Mouse (Mus musculus): ENCODE measurements around the gene Tagap1. TPM values are rescaled to one million over a fixed set of nuclear protein-coding genes. Genes with fewer than 3 reads are reported as not detected.
"Not testable (repeated sequence)": the region's sequence is repeated elsewhere in the genome, so short reads cannot be mapped to it uniquely, and the experiment has no call there.

The Tagap1 gene
- polyA plus RNA-seq, 1 experiment from 2014 or later: 13.7 TPM

DNA sequence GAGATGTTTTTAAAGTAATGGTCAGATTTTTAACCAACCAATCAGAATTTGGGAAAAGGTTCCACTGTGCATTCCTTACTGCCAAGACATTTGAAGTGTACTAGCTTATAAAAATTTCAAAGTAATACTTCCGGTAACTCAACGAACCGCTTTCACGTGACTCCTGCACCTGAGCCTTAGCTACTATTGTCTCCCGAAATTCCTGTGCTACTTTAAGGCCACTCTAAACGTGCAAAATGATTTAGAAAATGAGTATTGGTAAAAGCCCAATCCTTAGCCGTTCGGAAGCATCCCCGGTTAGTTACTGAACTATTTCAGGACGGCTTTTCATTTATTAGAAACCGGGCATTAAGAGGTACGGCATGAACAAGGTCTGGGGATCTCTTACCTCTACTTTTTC lies 607 bp downstream of the Tagap1 start:
- not testable (repeated sequence) for H3K27ac ChIP-seq; H3K36me3 ChIP-seq; H3K9me3 ChIP-seq (replicated peaks); H3K27me3 ChIP-seq; DNase-seq; H3K4me1 ChIP-seq (replicated peaks); ATAC-seq (ENCODE audit: low read depth)
- Histone ChIP-seq H3K4me3 (replicated peaks) (peak overlapping the region; percentile 69), H3K9ac (peak overlapping the region; percentile 79), H3K4me2 (peak overlapping the region; percentile 63)
- WGBS (ENCODE audit: insufficient replicate concordance): under 1% methylated on average over 12 of the region's 12 CpGs

GRCm38 (mm10) chr17:6959543-6960259 lies 1.3 kb downstream of the Tagap1 start:
- not testable (repeated sequence) for ATAC-seq (ENCODE audit: low read depth); DNase-seq; H3K9me3 ChIP-seq (replicated peaks); H3K4me1 ChIP-seq (replicated peaks); H3K36me3 ChIP-seq; H3K27ac ChIP-seq; H3K27me3 ChIP-seq
- 55% methylated on average over 5 of the region's 6 CpGs for WGBS (ENCODE audit: insufficient replicate concordance)
- H3K4me3 ChIP-seq (replicated peaks): peak overlapping the region; percentile 69
- peak overlapping the region; percentile 79 for H3K9ac ChIP-seq
- peak overlapping the region; percentile 63 for H3K4me2 ChIP-seq

DNA sequence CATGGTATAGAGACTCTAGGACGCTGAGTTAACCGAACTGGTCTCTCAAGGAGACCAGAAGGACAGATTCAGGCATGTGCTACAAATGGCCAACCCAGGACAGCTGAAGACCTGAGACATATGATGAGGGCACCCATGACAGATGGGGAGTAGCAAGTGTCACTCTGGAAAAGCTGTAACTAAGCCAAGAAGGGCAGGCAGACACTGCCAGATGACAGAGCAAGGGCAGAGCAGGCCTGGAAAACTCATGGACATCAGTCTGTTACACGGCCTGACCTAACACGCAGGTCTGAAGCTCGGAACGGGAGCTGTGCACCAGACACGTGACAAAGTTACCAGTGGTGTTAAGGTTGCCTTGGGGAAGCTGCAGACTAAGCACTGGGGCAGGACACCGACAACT lies 2.1 kb downstream of the Tagap1 start:
- 82% methylated on average over 7 of the region's 8 CpGs for WGBS (ENCODE audit: insufficient replicate concordance)
- H3K4me2 ChIP-seq; ATAC-seq (ENCODE audit: low read depth); H3K27ac ChIP-seq; H3K36me3 ChIP-seq; H3K4me1 ChIP-seq (replicated peaks); H3K9me3 ChIP-seq (replicated peaks); H3K27me3 ChIP-seq; H3K9ac ChIP-seq; H3K4me3 ChIP-seq (replicated peaks); DNase-seq: not testable (repeated sequence)

- DNase-seq; H3K9me3 ChIP-seq (replicated peaks); H3K27me3 ChIP-seq; H3K36me3 ChIP-seq; H3K4me1 ChIP-seq (replicated peaks): not testable (repeated sequence)
- Histone ChIP-seq H3K9ac (peak overlapping the region; percentile 73), H3K27ac (peak overlapping the region; percentile 71; the same call in 1 of the 2 replicates), H3K4me3 (replicated peaks) (peak overlapping the region; percentile 69), H3K4me2 (peak overlapping the region; percentile 87)
- 11% methylated on average over 9 of the region's 9 CpGs for WGBS (ENCODE audit: insufficient replicate concordance)
- ATAC-seq (ENCODE audit: low read depth): peak; percentile 34
Measured at GRCm38 (mm10) chr17:6948769-6949228, 12.2 kb downstream of the Tagap1 start.

- H3K36me3 ChIP-seq; H3K9me3 ChIP-seq (replicated peaks); H3K27me3 ChIP-seq; H3K4me1 ChIP-seq (replicated peaks): not testable (repeated sequence)
- Histone ChIP-seq H3K27ac (peak within 1 kb of the TSS; percentile 71), H3K9ac (peak within 1 kb of the TSS; percentile 73), H3K4me2 (peak within 1 kb of the TSS; percentile 87), H3K4me3 (replicated peaks) (peak within 1 kb of the TSS; percentile 69)
- under 1% methylated on average over 72 of the region's 73 CpGs for WGBS (ENCODE audit: insufficient replicate concordance)
- peak; percentile 70 for DNase-seq
- peak; percentile 93 for ATAC-seq (ENCODE audit: low read depth)
Measured at GRCm38 (mm10) chr17:6947984-6948768, 12.8 kb downstream of the Tagap1 start, which contains the start of gene Rsph3b. Gene Rsph3b (minus strand): TSS chr17:6948682.

DNA sequence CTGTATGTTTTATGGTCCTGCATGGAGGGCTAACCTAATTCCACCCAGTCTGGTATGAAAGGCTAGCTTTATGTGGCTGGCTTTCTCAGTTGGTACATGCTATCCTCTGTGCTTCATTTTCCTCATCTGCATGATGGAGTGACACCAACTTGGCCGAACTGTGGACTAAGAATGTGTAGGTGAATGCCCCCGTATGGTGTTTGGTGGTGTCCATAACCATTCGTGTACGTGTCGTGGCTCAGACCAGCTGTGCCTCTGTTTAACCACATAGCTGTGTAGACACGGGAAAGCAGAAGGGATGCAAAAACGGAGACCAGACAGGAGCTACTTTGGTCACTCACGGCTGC lies 13.3 kb downstream of the Tagap1 start:
- Histone ChIP-seq H3K9ac (peak overlapping the region; percentile 73; the same call in 1 of the 2 replicates), H3K4me2 (peak overlapping the region; percentile 87), H3K4me3 (replicated peaks) (peak overlapping the region; percentile 69)
- not testable (repeated sequence) for H3K4me1 ChIP-seq (replicated peaks); ATAC-seq (ENCODE audit: low read depth); H3K36me3 ChIP-seq; DNase-seq; H3K9me3 ChIP-seq (replicated peaks); H3K27me3 ChIP-seq; H3K27ac ChIP-seq
- WGBS (ENCODE audit: insufficient replicate concordance): no CpG with 5 or more reads among the region's 8 CpGs

GRCm38 (mm10) chr17:6942560-6942959 lies 18.4 kb downstream of the Tagap1 start:
- not testable (repeated sequence) for H3K4me3 ChIP-seq (replicated peaks); H3K4me1 ChIP-seq (replicated peaks); H3K9ac ChIP-seq; H3K4me2 ChIP-seq; H3K27me3 ChIP-seq; H3K27ac ChIP-seq; DNase-seq; H3K9me3 ChIP-seq (replicated peaks); ATAC-seq (ENCODE audit: low read depth); H3K36me3 ChIP-seq
- WGBS (ENCODE audit: insufficient replicate concordance): no CpG with 5 or more reads among the region's 4 CpGs

DNA sequence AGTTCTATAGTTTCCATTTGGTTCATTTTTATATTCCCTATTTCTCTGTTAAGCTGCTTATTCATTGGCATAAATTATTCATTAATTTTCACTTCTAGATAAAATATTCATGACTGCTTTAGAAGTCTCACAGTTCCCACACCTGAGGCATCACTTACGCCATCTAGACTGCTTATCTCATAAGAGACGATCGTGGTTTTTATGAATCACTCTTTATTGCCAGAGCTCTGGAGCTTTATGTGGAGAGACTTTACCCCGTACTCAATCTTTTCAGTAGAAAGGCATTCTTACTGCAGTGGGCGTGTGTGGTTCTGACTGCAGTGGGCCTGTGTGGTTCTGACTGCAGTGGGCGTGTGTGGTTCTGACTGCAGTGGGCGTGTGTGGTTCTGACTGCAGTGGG lies 29.3 kb downstream of the Tagap1 start:
- ATAC-seq (ENCODE audit: low read depth); H3K9ac ChIP-seq; H3K4me1 ChIP-seq (replicated peaks); H3K4me3 ChIP-seq (replicated peaks); DNase-seq; H3K9me3 ChIP-seq (replicated peaks); H3K27me3 ChIP-seq; H3K4me2 ChIP-seq; H3K36me3 ChIP-seq; H3K27ac ChIP-seq: not testable (repeated sequence)
- 86% methylated on average over 6 of the region's 7 CpGs for WGBS (ENCODE audit: insufficient replicate concordance)

GRCm38 (mm10) chr17:6920351-6920894 lies 40.5 kb downstream of the Tagap1 start:
- H3K27me3 ChIP-seq; H3K4me3 ChIP-seq (replicated peaks); H3K4me1 ChIP-seq (replicated peaks); H3K9me3 ChIP-seq (replicated peaks); H3K4me2 ChIP-seq; DNase-seq; H3K36me3 ChIP-seq; H3K9ac ChIP-seq; H3K27ac ChIP-seq: not testable (repeated sequence)
- WGBS (ENCODE audit: insufficient replicate concordance): 46% methylated on average over 7 of the region's 7 CpGs
- peak; percentile 54 for ATAC-seq (ENCODE audit: low read depth)

DNA sequence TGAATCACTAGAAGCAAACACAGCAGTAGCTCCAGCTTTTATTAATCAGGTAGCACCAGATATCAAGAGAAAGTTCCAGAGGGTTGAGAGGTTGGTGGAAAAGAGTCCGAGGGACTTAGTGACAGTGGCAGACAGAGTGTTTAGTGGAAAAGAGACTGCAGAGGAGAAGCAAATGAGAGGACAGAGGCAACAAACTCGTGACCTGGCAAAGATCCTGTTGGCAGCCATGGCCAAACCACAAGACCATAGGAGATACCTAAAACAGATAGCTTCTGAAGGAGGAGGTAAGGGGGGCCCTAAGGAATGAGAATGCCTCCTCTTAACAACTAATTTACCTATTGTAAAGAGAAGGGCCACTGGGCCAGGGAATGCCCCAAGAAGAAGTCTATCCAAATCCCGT lies 41.6 kb downstream of the Tagap1 start:
- H3K4me2 ChIP-seq; H3K36me3 ChIP-seq; H3K9me3 ChIP-seq (replicated peaks); H3K4me1 ChIP-seq (replicated peaks); ATAC-seq (ENCODE audit: low read depth); DNase-seq; H3K27me3 ChIP-seq; H3K9ac ChIP-seq; H3K27ac ChIP-seq; H3K4me3 ChIP-seq (replicated peaks): not testable (repeated sequence)
- 51% methylated on average over 3 of the region's 3 CpGs for WGBS (ENCODE audit: insufficient replicate concordance)

DNA sequence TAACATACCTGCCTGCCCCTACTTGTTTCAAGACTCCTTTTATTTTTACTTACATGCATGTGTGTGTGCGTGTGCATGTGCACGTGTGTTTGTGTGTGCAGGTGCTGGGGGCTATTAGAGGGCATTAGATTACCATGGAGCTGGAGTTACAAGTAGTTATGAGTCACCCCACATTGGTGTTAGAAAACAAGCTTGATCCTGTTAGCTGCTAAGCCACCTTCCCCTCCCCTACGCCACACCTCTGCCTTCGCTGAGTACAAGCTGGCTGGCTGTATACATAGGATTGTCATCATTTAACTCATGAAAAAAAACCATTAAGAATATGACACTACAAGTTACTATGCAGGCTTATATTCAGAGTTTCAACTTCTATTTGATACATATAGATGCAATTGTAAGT lies 45.7 kb downstream of the Tagap1 start:
- DNase-seq; ATAC-seq (ENCODE audit: low read depth); H3K27me3 ChIP-seq; H3K4me3 ChIP-seq (replicated peaks); H3K27ac ChIP-seq; H3K9ac ChIP-seq; H3K4me2 ChIP-seq; H3K9me3 ChIP-seq (replicated peaks); H3K36me3 ChIP-seq; H3K4me1 ChIP-seq (replicated peaks): not testable (repeated sequence)
- 74% methylated on average over 2 of the region's 4 CpGs for WGBS (ENCODE audit: insufficient replicate concordance)
